Mouse (Mus musculus) stomach, embryonic 14.5 days (tissue): ENCODE results near the gene Plpp1. TPM values are rescaled to one million over a fixed set of nuclear protein-coding genes. Genes with fewer than 3 reads are reported as not detected.

Source experiments
- ATAC-seq: fragments of 200-750 bp; cut with Nextera tagmentation; 2 replicates; pipeline ENCODE4 v1.8.0; 2017; ENCODE audit warnings: low read depth, moderate TSS enrichment; ENCODE audit not compliant: insufficient number of reproducible peaks, insufficient read depth, low FRiP score
- H3K27ac ChIP-seq: fragments of 300-500 bp; sonication (generic); 2 replicates; pipeline ENCODE4 v1.5.1; 2014; ENCODE audit warnings: mild to moderate bottlenecking, low read length, moderate library complexity, mixed read lengths
- H3K27me3 ChIP-seq: fragments of 300-500 bp; sonication (generic); 2 replicates; pipeline ENCODE4 v1.6.1; 2014; ENCODE audit warnings: low read length, control low read depth, mixed read lengths; ENCODE audit not compliant: control insufficient read depth, insufficient read depth
- H3K36me3 ChIP-seq: fragments of 300-500 bp; sonication (generic); 2 replicates; pipeline ENCODE4 v1.6.1; 2014; ENCODE audit warnings: mild to moderate bottlenecking, control low read depth, low read length, moderate library complexity, mixed read lengths; ENCODE audit not compliant: control insufficient read depth, insufficient read depth
- H3K4me1 ChIP-seq: fragments of 300-500 bp; sonication (generic); 2 replicates; pipeline ENCODE4 v1.6.1; 2014; ENCODE audit warnings: low read length, control low read depth, mixed read lengths; ENCODE audit not compliant: control insufficient read depth, insufficient read depth
- H3K4me2 ChIP-seq: fragments of 300-500 bp; sonication (generic); replicated peaks from 2 replicates; pipeline ENCODE4 v1.6.1; 2014; ENCODE audit warnings: low read depth, low read length, control low read depth
- H3K4me3 ChIP-seq: fragments of 300-500 bp; sonication (generic); 2 replicates; pipeline ENCODE4 v1.5.1; 2014; ENCODE audit warnings: low read depth, low read length, control low read depth
- H3K9ac ChIP-seq: fragments of 300-500 bp; sonication (generic); replicated peaks from 2 replicates; pipeline ENCODE4 v1.6.1; 2014; ENCODE audit warnings: low read depth, mild to moderate bottlenecking, control low read depth, low read length, moderate library complexity, mixed read lengths
- H3K9me3 ChIP-seq: fragments of 300-500 bp; sonication (generic); 2 replicates; pipeline ENCODE4 v1.6.1; 2016; ENCODE audit warnings: low read depth, low read length, control low read depth; ENCODE audit not compliant: control insufficient read depth
- WGBS: fragments of 180-500 bp; shearing (Covaris S2); extraction: QIAGEN DNeasy Blood & Tissue Kit; methylation state at CpG from one replicate; pipeline ENCODE4 v1.1.7; 2014; 5-methylcytosine and 5-hydroxymethylcytosine counted together
- polyA plus RNA-seq: library from polyadenylated mRNA; unstranded; fragments of >200 nt; fragmentation: Nextera tagmentation; extraction: Ambion mirVana; gene quantifications from 2 replicates; pipeline ENCODE4 v1.2.1, GENCODE M21; 2014

The Plpp1 gene
- polyA plus RNA-seq, 1 experiment from 2014 or later = 97.1 TPM

DNA sequence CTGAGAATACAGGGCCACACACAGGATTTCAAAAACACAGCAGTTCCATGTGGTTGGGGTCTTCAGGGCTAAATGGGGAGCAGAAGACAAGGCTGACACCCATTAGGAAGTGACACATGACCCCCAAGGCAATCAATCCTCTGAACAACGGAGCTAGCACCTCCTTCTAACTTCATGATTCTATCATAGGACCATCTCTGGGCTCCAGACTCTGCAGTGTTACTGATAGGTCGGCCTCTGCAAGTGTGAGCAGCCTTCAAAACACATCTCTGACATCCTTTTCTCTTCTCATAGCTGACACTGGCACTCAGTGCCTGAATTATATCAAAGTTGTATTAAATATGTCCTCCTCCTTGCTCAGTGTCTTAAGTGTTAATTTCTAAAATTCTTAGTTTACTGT, 32.0 kb downstream of the Plpp1 start:
- Histone ChIP-seq H3K4me2 (no peak overlapping the region), H3K27ac (no peak overlapping the region), H3K4me1 (peaks cover 3% of the 10 kb centered on the region; the same call in 1 of the 2 replicates), H3K4me3 (no peak overlapping the region), H3K36me3 (no peaks in the 10 kb centered on the region; the same call in 1 of the 2 replicates), H3K9me3 (no peaks in the 10 kb centered on the region), H3K27me3 (no peaks in the 10 kb centered on the region), H3K9ac (no peak overlapping the region)
- no peak for ATAC-seq
- WGBS = 33% methylated on average over 2 of the region's 2 CpGs

DNA sequence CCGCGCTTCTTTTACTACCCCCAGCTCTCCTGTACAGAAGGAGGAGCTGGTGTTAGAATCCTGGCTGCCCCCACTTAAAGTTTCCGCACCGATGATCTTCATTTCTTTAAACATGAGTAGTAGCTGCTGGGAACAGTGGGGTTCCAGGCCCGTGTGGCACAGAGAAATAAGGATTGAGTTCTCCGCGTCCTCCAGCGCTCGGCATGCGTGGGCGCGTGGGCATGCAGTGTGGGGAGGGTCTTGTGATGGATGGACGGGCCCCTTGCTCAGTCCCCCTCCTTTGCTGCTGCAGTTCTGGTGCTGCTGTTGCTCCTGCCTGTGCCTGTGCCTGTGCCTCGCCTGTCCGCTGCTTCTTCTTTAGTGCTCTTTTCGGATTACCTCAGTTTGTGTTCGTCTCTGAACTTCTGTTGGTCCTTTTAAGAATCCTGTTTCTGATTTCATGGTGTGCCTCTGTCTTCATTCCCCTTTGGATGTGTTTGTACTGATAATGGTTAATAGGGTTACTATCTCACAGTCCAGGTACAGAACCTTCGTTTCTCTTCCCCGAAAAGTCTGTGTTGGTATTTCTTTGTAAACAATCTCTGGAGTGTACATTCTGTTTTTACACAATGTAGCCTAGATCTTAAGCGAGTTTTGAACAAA, 32.8 kb downstream of the Plpp1 start:
- H3K4me2 ChIP-seq = no peak overlapping the region
- WGBS = 71% methylated on average over 20 of the region's 20 CpGs
- H3K9me3 ChIP-seq = no peaks in the 10 kb centered on the region
- ATAC-seq = no peak
- no peak overlapping the region for H3K9ac ChIP-seq
- H3K36me3 ChIP-seq = no peaks in the 10 kb centered on the region
- H3K4me3 ChIP-seq = no peak overlapping the region
- no peaks in the 10 kb centered on the region for H3K27me3 ChIP-seq
- peaks cover 3% of the 10 kb centered on the region; the same call in 1 of the 2 replicates for H3K4me1 ChIP-seq
- H3K27ac ChIP-seq = no peak overlapping the region

DNA sequence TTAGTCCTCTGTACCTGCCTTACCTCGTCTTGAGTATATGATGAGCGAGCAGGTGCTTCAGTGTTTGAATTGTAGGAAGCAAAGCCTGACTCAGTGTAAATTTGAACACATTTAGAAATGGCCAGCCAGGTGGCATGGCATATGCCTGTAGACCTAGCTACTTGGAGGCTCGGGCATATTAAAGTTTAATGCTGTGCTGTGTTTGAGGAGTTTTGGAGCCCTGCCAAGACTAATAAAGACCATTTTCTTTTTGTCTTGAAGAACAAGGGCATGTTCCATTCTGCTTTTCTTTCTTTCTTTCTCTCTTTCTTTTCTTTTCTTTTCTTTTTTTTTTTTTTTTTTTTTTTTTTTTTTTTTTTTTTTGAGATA, 33.3 kb downstream of the Plpp1 start:
- no peak overlapping the region for H3K4me2 ChIP-seq
- ATAC-seq = no peak
- 54% methylated on average over 3 of the region's 3 CpGs for WGBS

DNA sequence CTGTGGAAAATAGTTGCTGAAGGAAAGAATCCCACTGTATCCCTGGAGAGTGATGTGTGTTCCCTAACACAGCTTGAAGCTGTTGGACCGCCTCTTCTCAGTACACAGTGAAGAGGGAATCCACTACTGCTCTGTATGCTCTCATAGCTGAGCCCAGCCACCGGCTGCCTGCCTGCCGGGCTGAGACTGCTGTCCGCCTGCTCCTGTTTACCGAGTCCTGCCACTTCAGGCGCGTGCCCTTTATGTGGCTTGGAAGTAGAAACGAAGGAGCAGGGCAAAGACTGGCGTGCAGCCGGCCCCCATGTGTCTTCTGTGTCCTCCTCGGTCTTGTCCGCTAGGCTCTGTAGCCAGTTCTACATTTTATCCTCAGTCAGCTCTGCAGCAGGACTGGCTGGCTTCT, 34.5 kb downstream of the Plpp1 start:
- Histone ChIP-seq H3K27ac (no peak overlapping the region), H3K27me3 (no peaks in the 10 kb centered on the region), H3K9me3 (no peaks in the 10 kb centered on the region), H3K9ac (no peak overlapping the region), H3K4me1 (peaks cover 3% of the 10 kb centered on the region; the same call in 1 of the 2 replicates), H3K4me3 (no peak overlapping the region), H3K36me3 (no peaks in the 10 kb centered on the region), H3K4me2 (no peak overlapping the region)
- peak; percentile 71; the same call in 1 of the 2 replicates for ATAC-seq
- 37% methylated on average over 12 of the region's 12 CpGs for WGBS

More for the DNA sequence above, 33.3 kb downstream of the Plpp1 start:
- Histone ChIP-seq H3K9ac (no peak overlapping the region), H3K9me3 (no peaks in the 10 kb centered on the region), H3K4me3 (no peak overlapping the region), H3K27ac (no peak overlapping the region), H3K4me1 (peaks cover 3% of the 10 kb centered on the region; the same call in 1 of the 2 replicates), H3K27me3 (no peaks in the 10 kb centered on the region), H3K36me3 (no peaks in the 10 kb centered on the region)

DNA sequence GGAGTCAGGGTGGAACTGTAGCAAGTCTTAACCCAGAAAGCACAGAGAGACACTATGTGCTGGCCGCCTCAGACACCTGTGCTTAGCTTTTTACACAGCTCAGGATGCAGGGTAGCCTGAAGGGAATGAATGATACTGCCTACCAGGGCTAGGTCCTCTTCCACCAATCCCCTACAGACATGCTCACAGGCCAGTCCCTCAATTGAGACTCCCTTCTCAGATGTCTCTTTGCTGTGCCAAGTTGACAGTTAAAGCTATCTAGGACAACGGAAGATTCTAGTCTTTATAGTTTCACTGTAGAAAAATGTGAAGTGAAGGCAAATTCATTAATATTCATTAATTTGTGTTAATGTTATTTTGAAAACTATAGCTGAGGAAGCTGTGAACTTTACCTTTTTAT, 36.4 kb downstream of the Plpp1 start:
- no peaks in the 10 kb centered on the region for H3K9me3 ChIP-seq
- no peaks in the 10 kb centered on the region for H3K27me3 ChIP-seq
- no peak for ATAC-seq
- no peak overlapping the region for H3K4me2 ChIP-seq
- 80% methylated on average over 2 of the region's 2 CpGs for WGBS
- H3K4me3 ChIP-seq = no peak overlapping the region
- no peaks in the 10 kb centered on the region for H3K36me3 ChIP-seq
- peaks cover 3% of the 10 kb centered on the region; the same call in 1 of the 2 replicates for H3K4me1 ChIP-seq
- H3K27ac ChIP-seq = no peak overlapping the region
- no peak overlapping the region for H3K9ac ChIP-seq

DNA sequence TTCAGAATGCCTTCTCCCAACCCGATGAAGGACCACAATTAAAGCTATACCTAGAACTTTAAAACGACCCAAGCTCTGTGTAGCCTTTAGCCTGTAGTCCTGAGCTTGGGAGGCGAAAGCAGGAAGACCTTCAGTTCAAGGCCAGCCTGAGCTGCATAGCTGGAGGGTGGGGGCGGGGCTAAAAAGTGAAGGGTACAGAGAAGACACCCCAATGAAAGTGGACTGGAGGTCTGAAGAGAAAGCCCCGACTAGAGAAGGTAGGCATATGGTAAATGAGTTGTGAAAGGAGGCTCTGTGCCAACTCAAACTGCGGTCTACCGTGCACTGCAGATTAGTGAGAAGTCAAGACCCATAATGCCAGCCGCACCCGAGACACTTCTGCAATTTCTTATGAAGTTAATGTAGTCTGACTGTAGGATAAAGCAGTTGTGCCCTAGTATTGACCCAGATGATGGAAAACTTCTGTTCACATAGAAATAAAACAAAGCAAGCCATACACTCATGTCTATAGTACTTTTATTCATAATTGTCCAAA, 37.1 kb downstream of the Plpp1 start:
- Histone ChIP-seq H3K27me3 (no peaks in the 10 kb centered on the region), H3K4me2 (no peak overlapping the region), H3K4me3 (no peak overlapping the region), H3K36me3 (no peaks in the 10 kb centered on the region), H3K9me3 (no peaks in the 10 kb centered on the region), H3K9ac (no peak overlapping the region), H3K27ac (no peak overlapping the region), H3K4me1 (peaks cover 3% of the 10 kb centered on the region; the same call in 1 of the 2 replicates)
- no peak for ATAC-seq
- 77% methylated on average over 9 of the region's 9 CpGs for WGBS

DNA sequence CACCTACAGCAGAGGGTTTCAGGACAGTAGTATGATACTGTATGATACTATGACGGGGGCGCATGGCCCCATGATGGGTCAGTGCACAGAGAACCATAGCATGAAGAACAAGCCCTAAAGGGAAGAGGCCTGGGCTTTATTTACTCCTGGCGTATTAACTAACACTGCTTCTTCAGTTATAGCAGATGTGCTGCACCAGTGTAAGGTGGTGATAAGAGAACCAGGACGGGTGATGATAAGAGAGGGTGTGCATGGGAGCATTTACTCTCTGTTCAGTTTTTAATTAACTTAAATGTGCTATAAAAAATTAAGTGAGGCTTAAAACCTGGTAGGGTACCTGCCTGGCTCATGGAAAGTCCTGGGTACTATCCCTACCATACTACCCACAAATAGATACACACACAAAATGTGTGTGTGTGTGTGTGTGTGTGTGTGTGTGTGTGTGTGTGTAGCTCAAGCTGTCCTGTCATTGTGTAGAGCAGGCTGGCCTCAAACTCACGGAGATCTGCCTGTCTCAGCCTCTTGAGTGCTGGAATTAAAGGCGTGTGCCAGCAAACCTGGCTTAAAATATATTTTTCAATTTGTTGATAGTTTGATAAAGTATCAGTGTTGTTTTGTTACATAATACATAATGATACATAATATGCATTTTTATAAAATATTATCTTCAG, 38.1 kb downstream of the Plpp1 start:
- no peak overlapping the region for H3K4me2 ChIP-seq
- no peak overlapping the region for H3K4me3 ChIP-seq
- WGBS = 93% methylated on average over 6 of the region's 6 CpGs
- peaks cover 3% of the 10 kb centered on the region; the same call in 1 of the 2 replicates for H3K4me1 ChIP-seq
- no peak; the same call in 1 of the 2 replicates for ATAC-seq
- H3K9ac ChIP-seq = no peak overlapping the region
- H3K9me3 ChIP-seq = no peaks in the 10 kb centered on the region
- no peaks in the 10 kb centered on the region for H3K36me3 ChIP-seq
- no peaks in the 10 kb centered on the region for H3K27me3 ChIP-seq
- no peak overlapping the region for H3K27ac ChIP-seq

DNA sequence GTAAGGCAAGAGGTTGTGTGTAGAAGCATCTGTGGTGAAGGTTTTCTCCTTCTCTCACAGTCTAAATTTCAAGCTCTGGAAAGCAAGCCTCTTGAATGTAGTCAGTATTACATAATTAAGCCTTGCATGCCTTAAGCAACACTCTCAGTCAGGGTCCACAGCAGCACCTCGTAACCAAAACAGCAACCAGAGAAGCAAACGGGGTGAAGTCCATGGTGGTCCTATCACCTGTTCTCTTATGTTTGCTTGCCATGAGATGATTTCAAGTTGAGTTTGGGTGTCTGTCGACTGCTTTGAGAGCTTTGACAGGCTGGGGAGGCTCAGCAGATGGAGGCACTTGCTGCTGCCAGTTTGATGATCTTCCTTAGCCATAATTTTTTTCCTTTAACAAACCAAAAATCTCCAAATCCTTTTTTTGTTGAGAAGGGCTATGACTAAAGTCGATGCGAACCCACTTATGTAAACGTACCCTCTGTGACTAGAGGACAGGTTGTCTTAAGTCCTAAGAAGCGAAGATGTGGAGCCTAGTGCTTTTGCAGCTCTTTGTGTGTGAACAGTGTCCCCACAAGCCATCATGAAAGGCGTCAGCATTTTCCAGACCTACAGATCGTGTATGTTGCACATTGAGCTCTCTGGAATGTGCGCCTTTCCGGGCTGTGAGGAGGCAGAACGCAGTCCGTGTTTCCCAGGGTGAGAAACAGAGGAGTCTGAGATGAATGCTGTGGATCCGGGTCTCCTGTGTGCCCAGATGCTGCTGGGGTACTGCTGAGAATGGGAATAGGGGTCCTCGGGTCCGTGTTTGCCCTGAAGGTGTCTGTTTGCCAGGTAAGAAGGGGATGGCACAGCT, 39.9 kb downstream of the Plpp1 start:
- H3K27ac ChIP-seq = no peak overlapping the region
- no peak overlapping the region for H3K4me2 ChIP-seq
- H3K4me1 ChIP-seq = no peaks in the 10 kb centered on the region
- peaks cover 3% of the 10 kb centered on the region; the same call in 1 of the 2 replicates for H3K36me3 ChIP-seq
- ATAC-seq = no peak
- no peaks in the 10 kb centered on the region for H3K9me3 ChIP-seq
- no peak overlapping the region for H3K4me3 ChIP-seq
- no peaks in the 10 kb centered on the region for H3K27me3 ChIP-seq
- 83% methylated on average over 16 of the region's 16 CpGs for WGBS
- H3K9ac ChIP-seq = no peak overlapping the region
